Mouse (Mus musculus): ENCODE results near the gene Klhl5.

Klhl5 gene

DNA sequence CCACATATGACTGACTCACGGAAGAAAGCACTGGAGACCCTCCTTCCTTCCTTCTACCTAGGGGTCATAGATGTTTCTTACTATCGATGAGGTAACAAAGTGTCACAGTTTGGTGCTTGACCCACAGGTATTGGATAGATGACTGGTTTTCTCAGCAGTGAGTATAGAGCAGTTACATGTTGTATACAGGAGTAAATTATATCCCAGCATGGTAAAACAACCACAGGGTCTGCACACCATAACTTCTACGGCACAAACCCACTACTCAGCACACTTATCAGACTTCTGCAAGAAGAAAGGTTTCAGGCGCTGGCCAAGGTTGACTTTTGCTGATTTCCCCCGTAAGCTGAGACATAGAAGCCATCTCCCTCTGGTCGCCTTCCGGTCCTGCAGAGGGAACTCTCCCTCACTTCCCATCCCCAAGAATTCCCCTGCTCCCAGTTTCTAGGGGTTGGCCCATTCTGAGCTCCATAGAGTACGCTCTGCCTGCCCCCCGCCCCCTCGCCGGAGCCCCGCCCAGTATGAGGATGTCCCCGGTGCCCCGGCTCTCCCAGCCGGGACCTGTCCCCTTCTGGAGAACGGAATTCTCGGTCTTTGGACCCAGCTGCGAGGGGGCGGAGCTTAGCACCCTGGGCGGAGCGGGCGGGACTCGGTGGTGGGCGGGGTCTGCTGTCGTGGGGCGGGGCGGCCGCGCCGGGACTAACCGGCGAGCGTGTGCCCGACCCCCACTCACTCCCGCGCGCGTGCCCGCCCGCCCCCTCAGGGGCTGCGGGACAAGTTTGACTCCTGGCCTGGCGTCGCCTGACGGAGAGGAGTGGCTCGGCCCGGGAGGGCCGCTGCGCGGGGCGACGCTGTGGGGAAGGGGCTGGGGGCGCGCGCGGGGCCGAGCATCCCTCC is at the start of gene Klhl5:
Gene Klhl5 (plus strand): TSS at position 664 of the 897 bp plus-strand sequence.
- DNase-seq (ENCODE audit: low spot score in 2 of 2), result peak; percentile 89 to 90

DNA sequence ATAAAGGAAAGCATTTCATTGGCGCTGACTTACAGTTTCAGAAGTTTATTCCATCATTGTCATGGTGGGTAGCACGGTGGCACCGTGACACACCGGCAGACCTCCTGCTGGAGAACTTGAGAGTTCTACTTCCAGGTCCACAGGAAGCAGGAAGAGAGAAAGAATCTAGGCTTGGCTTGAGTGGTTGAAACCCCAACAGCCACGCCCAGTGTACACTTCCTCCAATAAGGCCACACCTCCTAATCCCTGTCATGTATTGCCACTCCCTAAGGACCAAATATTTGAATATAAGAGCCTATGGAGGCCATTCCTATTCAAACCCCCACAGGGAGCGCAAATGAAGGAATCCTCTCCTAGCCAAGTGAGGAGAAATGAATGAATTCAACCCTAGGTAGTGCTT is 49.7 kb upstream of the Klhl5 start:
- no peak for DNase-seq (ENCODE audit: low spot score in 2 of 2)

DNA sequence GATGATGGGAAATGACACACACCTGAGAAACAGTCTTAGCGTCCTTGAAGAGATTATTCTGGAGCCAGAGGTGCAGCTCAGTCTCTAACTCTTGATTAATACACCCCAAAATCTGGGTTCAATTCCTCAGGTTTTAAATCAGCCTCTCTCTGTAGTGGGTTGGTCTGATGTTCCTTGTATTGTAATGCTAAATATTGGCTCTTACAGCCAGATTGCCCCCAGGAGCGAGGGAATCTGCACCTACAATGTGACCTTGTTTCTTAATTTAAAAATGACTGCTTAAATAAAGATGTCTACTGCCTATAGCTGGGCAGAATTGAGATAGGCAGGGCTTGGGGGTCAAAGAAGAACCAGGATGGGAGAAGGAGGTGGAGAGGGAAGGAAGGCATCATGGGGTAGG is 47.5 kb upstream of the Klhl5 start:
- DNase-seq (ENCODE audit: low spot score in 2 of 2), result no peak

DNA sequence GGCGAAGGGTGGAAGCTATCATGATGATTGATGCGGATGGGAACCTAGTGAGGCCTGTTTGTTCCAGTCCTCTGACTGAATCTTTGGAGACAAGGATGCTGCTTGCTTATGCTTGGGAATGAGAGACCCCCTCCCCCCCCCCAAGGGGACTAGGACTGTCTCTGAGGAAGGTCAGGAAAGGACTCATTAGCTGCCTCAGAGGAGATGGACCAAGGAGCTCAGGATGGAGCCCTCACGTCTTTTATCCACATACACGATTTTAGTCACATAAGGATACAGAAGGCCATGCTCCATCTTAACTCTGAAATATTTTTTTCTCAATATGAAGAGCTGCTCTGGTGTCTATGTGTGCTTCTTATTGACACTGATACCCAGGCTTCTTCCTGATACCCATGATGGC is 45.1 kb upstream of the Klhl5 start:
- no peak for DNase-seq (ENCODE audit: low spot score in 2 of 2)

GRCm38 (mm10) chr5:65063266-65063665 is 44.1 kb upstream of the Klhl5 start:
- no peak for DNase-seq (ENCODE audit: low spot score in 2 of 2)

GRCm38 (mm10) chr5:65068166-65068565 is 39.2 kb upstream of the Klhl5 start:
- DNase-seq (ENCODE audit: low spot score in 2 of 2), result no peak

GRCm38 (mm10) chr5:65069872-65070271 is 37.5 kb upstream of the Klhl5 start:
- no peak for DNase-seq (ENCODE audit: low spot score in 2 of 2)

DNA sequence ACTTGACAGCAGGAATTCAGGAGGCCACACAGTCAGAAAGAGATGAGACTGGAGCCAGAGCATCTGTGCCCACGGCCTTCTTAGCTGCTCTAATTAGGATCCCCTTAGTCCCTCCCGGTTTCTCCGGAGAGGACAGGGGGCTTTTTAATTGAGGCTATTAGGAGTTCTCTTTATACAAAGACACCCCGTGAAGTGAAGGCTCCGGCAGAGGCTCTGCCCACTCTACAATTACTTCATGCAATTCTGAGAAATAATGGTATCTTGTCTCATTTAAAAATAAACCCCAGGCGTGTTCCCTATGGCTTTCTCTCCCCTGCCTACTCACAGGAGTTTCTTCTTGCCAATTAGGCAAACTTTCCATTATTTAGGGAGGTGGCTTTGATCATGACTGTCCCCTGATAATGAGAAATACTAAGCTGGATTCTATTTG is 35.6 kb upstream of the Klhl5 start:
- DNase-seq (ENCODE audit: low spot score in 2 of 2), result no peak

DNA sequence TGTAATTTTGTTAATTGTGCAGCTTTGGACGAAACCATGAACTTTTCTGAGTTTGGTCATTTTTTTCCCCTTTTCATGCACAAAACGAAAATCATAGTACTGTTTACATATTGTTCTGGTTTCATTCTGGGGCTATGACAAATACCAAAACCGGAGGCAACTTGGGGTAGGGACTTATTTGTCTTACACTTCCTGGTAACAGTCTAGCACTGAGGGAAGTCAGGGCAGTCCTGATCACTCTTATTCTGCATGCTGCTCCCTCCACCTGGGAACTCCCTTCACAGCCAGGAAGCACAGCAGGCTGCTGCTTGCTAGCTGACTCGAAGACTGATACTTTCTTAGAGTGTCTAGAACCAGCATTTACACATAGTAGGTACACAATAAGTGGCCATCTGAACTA is 34.1 kb upstream of the Klhl5 start:
- no peak for DNase-seq (ENCODE audit: low spot score in 2 of 2)

DNA sequence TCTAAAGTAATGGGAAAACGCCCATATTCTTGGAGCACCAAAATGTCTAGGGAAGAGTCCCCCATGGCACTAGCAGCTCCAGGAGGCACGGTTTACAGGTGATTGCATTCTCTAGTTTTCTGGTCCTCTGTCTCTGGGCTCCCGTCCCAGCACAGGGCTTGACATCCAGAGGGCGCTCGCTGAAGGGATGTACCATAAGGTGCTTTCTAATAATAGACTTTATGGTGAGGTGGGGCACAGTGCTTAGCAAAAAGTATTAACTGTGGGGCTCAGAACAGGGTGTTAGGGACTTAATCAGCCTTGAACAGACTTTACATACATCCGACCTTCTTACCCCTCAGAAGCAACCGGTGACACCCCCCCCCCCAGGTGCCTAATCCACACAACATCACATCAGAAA is 32.6 kb upstream of the Klhl5 start:
- no peak for DNase-seq (ENCODE audit: low spot score in 2 of 2)

- no peak for DNase-seq (ENCODE audit: low spot score in 2 of 2)
Observed at GRCm38 (mm10) chr5:65076087-65076486, 31.3 kb upstream of the Klhl5 start.

- DNase-seq (ENCODE audit: low spot score in 2 of 2), result no peak
Observed at GRCm38 (mm10) chr5:65076748-65077147, 30.6 kb upstream of the Klhl5 start.

DNA sequence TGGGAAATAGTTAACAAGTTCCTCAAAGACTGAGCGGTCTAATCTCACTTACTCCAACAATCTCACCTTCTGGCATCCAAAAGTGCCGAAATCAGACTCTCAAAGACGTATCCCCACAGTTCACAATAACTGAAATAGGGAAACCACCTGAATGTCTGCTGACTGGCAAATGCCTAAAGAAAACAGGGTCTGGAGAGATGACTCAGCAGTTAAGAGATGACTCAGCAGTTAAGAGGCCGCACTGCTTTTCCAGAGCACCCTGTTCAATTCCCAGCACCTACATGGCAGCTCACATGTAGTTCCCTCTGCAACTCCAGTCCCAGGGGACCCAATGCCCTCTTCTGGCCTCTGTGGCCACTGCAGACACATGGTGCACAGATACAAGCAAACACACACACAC is 29.3 kb upstream of the Klhl5 start:
- no peak for DNase-seq (ENCODE audit: low spot score in 2 of 2)

DNA sequence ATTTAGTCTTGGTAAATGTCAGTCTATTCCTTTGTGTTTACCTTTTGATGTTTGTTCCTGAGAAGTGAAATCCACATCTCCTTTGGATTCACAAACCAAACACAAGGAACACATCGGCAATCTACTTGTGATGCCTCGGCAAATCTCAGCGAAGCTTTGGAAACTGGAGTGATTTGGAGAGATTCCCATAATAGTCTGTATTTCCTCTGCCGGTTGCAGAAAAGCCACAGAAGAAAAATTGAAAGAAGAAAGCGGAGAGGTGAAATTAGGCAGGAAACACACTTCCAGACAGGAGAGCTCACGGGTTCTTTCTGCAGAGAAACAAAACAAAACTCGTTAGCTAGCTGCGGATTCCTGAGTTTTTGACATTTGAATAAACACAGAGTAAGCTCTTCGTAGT is 27.5 kb upstream of the Klhl5 start:
- peak; percentile 46 to 50 for DNase-seq (ENCODE audit: low spot score in 2 of 2)

DNA sequence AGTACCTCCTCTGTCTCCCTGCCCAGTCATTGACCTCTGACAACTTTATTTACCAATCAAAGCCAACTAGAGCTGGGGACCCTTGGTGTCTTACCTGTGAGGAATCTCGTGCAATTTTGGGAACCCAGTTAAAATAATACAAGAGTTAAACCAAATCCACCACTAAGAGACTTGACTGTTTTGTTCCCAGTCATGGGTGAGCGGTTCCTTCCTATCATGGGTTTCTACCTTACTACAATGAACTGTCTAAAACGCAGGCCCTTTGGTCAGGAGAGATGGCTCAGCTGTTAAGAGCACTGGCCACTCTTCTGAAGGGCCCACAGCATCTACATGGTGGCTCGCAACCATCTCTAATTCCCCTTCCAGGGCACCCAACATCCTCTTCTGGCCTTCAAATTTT is 25.5 kb upstream of the Klhl5 start:
- no peak for DNase-seq (ENCODE audit: low spot score in 2 of 2)

DNA sequence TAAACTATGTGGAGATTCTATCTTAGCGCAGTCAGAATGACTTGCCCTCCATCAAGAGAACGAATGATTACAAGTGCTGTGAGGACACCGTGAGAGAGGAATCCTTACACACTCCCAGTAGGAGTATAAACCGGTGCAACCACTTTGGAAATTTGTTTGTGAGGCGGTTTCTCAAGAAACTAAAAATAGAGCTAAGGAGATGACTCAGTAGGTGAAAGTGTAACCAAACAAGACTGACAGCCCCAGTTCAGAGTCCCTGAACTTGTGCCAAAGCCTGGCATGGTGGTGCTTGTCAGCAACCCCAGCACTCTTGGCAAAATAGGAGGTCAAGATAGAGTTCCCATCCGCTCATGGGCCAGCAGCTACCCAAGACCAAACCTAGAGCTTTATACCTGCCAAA is 20.8 kb upstream of the Klhl5 start:
- no peak for DNase-seq (ENCODE audit: low spot score in 2 of 2)

- DNase-seq (ENCODE audit: low spot score in 2 of 2), result no peak
Observed at GRCm38 (mm10) chr5:65089707-65090106, 17.6 kb upstream of the Klhl5 start.

GRCm38 (mm10) chr5:65091184-65091858 is 16.0 kb upstream of the Klhl5 start:
- no peak for DNase-seq (ENCODE audit: low spot score in 2 of 2)

DNA sequence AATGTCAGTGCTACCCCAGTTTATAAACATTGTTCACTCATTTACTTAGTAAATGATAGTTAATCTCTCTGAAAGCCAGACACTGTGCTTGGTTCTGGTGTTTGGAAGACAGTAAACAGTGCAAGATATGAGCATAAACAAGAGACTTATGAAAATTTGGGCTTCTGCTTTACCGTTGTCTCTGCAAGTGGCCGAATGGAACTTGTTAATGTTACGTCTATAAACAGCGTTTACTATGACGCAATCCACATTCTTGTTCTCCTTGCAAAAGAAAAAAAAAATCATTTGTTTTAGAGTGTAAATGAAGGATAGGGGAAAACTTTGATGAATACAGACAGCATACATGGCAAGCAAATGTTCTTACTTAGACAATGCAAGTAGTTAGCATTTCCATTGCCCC is 15.4 kb upstream of the Klhl5 start, which contains the start of gene Tmem156:
Gene Tmem156 (minus strand): TSS at position 212 of the 400 bp plus-strand sequence.
- no peak for DNase-seq (ENCODE audit: low spot score in 2 of 2)

DNA sequence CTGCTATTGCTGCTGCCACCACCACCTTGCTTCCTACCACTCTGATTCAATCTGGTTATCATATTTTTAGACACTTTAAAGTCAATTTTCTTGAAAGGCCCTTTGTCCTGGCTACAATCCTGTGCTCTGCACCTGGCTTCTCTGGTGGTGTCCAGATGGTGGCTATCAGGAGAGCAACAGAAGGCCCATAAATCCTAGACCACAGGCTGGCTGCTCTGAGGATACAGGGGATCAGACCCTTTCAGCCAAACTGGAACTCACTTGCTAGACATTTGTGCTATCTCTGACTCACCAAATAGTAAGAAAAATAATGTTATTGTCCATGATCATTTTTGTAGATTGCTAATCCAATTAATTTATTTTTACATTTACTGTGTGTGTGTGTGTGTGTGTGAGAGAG is 13.6 kb upstream of the Klhl5 start:
- no peak for DNase-seq (ENCODE audit: low spot score in 2 of 2)

- DNase-seq (ENCODE audit: low spot score in 2 of 2), result no peak
Observed at GRCm38 (mm10) chr5:65094902-65095545, 12.3 kb upstream of the Klhl5 start.

GRCm38 (mm10) chr5:65096082-65096481 is 11.3 kb upstream of the Klhl5 start:
- DNase-seq (ENCODE audit: low spot score in 2 of 2), result no peak

- no peak for DNase-seq (ENCODE audit: low spot score in 2 of 2)
Observed at GRCm38 (mm10) chr5:65096805-65097204, 10.5 kb upstream of the Klhl5 start.

All from right cerebral cortex, postnatal 10 days (tissue).